Mouse (Mus musculus) megakaryocyte-erythroid progenitor cell, adult 5-6 weeks (primary cell): Measurements from ENCODE around the gene Hivep3. TPM values are rescaled to one million over a fixed set of nuclear protein-coding genes. Genes with fewer than 3 reads are reported as not detected.

Source experiments
- ATAC-seq: replicated peaks from 2 replicates; pipeline ENCODE4 v1.8.0; 2016; ENCODE audit warnings: mild to moderate bottlenecking, inconsistent platforms; ENCODE audit not compliant: severe bottlenecking, poor library complexity, low FRiP score, low TSS enrichment
- total RNA-seq, 2 experiments: library from RNA; stranded (forward) in 1 of 2; stranded (reverse) in 1 of 2; fragments of 200-1000, 215-1000 nt in 1 of 2; fragments of >200 nt in 1 of 2; fragmentation: Nextera tagmentation in 1 of 2; gene quantifications; 2 replicates each; pipeline ENCODE4 v1.2.3; 2014 to 2017

Hivep3 gene
- total RNA-seq, 2 experiments from 2014 or later, result 2.5 to 2.9 TPM

- no peak for ATAC-seq
Measured at GRCm38 (mm10) chr4:119987376-119988087, 253.9 kb downstream of the Hivep3 start.

DNA sequence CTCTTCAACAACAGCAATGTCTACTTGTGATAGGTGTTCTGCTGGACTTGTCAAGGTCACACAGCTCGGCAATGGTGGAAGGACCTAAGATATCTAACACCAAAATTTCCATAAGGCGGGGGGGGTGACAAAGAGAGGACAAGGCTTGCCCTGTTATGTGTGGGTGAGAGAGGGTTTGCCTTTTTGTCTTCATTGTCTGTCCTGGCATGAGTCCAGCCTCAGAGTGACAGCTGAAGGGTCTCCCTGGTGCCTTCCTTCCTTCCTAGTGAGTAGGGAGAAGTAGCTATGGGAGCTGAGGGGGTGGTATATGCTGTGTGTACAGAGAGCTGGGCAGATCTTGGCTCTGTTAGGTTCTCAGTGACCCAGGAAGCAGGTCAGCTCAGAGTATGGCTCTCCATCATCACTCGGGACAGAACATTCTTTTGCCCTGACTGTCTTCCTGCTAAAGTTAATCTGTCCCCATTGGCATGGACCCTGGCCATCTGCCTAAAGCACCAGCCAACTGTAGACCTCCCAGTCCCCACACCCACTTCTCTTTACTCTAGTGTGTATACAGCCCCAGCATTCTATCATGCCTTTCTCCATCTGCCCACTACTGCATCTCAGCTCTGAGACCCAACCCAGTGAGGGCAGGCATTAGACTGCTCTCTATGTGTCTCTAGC, 255.6 kb downstream of the Hivep3 start:
- ATAC-seq, result no peak

GRCm38 (mm10) chr4:119990346-119990745, 256.8 kb downstream of the Hivep3 start:
- no peak for ATAC-seq

DNA sequence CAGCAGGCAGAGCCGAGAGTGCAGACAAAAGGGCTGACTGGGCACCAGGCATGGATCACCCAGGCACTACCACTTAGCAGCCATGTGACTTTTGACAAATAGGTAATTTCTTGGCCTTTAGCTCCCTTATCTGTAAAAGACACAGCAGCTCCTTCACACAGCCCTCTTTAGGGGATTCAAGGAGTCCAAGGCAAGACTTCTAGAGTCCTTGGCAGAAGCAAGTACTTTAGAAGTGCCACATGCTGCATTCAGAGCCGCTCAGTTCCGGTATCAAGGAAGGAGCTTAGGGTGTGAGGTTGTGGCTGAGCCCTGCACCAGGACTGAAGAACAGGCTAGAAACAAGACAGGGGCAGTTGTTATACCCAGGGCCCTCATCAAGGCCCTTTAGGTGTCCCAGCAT, 257.3 kb downstream of the Hivep3 start:
- no peak for ATAC-seq

DNA sequence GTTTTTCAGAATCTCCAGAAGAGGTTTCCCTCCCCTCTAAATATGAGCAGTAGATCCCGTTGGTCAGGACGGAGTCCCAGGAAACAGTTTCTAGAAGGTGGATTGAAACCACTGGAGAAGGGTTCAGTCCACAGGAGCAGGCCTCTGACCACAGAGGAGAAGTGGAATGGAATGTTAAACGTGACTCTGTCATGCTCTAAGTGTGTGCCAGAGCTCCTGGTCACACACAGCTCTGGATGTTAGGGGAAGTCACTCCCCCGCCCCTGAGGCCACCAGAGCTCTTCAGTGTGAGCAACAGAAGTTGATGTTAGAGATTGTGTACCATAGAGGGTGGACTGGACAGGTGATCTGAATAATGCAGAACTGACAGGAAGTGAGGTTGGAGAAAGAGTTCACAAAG, 258.2 kb downstream of the Hivep3 start:
- ATAC-seq, result no peak

DNA sequence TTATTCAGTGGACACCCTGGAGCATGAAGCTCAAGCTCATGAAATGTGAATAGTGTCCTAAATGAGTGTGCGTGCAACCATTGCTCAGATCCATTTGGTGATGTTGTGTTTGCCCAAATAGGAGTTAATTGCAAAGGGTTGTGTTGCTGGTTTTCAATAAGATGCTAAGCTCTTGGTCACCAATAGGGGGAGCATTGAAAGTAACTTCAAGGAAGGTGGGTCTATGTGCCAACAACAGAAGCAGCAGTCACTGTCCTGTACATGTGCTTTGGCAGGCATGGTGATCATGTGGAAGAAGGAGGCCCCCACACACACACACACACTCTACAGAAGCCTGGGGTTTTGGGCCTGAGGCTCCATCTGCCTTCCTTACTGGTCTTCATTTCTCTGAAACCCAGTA, 262.8 kb downstream of the Hivep3 start:
- ATAC-seq, result no peak

- ATAC-seq, result no peak
Measured at GRCm38 (mm10) chr4:119997351-119997750, 263.8 kb downstream of the Hivep3 start.

DNA sequence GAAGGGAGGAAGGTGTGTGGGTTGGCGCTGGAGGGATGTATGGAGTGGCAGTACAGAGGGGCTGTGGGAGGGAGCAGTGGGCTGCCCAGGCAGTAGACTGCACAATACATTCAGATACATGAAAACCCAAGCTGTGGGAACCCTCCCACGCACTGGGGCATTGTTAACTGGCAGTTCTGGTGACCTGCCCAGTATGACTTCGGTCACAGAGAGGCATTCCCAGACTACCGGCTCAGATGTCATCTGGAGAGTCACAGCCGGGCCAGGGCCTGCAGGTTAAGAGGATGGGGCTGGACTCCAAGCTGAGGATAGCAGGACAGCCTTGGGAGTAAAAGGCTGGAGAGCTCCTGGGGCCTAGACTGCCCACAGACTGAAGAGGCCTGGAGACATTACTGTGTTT, 265.3 kb downstream of the Hivep3 start:
- ATAC-seq, result no peak

DNA sequence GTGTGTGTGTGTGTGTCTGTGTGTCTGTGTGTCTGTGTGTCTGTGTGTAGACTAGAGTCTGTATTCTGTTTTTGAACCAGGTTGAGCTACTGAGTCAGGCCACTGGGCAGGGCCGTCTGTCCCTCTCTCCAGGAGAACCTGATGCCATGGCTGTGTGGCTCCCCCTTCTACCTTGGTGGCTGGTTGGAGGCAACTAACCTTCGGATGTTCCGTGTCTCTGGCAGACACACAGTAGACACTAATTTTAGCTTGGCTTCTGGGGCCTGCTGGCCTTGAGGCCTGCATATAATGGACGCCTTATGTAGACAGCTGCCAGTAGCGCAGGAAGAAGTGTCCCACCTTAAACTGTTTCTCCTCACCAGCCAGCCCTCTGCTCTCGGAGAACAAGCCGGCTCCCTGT, 267.3 kb downstream of the Hivep3 start:
- ATAC-seq, result no peak

- ATAC-seq, result no peak
Measured at GRCm38 (mm10) chr4:120003006-120003405, 269.4 kb downstream of the Hivep3 start.

DNA sequence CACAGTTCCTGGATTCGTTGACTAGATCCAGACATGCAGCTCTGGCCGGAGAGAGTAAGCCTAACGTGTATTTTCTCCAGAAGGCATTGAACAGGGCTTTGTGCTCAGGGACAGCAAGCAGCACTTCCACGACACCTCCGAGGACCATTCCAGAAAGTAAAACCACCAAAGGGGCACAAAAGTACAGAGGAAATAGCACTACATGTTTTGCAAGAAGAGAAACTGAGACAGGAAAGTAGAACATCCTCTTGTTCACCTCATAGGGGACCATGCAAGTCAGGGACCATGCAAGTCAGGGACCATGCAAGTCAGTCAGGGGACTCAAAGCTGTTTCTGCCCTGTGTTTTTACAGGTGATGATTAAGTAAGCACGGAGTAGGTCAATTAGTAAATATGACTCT, 272.5 kb downstream of the Hivep3 start:
- no peak for ATAC-seq

DNA sequence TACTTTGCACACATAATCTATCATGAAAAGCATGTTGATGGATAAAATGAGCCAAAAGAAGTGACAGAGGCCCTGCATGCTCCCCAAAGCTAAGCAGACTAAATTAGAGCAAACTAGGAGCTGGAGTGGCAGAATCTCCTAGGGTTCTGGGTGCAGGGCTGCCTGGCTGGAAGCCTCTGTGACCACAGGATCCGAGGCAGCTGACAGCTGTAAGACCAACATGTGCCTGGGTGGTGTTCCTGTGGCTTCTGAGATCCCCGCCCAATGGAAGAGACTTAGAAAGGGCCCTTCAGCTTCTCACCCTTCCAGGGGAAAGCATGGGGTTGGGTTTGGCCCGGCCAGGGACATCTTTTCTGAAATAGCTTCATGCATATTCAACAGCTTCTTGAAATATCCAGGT, 274.3 kb downstream of the Hivep3 start:
- no peak for ATAC-seq

DNA sequence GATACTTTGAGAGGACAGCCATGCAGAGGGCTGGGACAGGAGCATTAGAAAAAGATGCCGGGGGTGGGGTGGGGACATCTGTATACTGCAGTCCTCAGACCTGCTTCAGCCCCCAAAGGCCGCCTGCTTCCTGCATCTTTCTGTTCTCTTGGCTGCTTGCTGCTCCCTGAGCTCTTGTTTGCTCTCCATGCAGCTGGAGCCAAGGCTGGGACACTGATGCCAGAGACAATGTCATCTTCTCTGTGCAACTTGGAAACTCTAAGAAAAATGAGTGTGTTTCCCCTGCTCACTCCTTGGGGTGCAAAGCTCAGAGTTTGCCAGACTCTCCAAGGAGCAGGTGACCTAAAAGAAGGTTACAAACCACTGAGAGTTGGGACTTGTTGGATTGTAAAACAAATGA, 275.6 kb downstream of the Hivep3 start:
- no peak for ATAC-seq

- ATAC-seq, result no peak
Measured at GRCm38 (mm10) chr4:120011788-120012187, 278.2 kb downstream of the Hivep3 start.

GRCm38 (mm10) chr4:120012891-120013290, 279.3 kb downstream of the Hivep3 start:
- no peak for ATAC-seq

DNA sequence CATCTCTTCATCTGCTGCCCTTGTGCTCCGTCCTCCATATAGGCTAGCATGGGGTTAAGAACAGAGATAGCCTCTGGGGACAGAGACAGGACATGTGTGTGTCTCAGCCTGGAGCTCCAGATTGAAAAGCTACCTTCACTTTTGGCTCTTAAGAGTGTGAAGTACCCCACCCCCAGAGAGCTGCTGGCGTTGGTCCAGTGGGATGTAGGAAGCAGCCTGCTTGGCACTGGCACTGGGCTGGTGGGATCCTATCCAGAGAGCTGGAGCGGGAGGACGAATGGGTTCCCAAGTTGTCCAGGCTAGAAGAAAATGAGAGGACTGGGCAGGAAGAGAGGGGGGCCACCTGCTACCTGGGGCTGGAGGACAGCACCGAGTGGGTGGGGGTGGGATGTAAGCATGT, 284.8 kb downstream of the Hivep3 start:
- ATAC-seq, result no peak

- ATAC-seq, result no peak
Measured at GRCm38 (mm10) chr4:120022392-120022791, 288.8 kb downstream of the Hivep3 start.

DNA sequence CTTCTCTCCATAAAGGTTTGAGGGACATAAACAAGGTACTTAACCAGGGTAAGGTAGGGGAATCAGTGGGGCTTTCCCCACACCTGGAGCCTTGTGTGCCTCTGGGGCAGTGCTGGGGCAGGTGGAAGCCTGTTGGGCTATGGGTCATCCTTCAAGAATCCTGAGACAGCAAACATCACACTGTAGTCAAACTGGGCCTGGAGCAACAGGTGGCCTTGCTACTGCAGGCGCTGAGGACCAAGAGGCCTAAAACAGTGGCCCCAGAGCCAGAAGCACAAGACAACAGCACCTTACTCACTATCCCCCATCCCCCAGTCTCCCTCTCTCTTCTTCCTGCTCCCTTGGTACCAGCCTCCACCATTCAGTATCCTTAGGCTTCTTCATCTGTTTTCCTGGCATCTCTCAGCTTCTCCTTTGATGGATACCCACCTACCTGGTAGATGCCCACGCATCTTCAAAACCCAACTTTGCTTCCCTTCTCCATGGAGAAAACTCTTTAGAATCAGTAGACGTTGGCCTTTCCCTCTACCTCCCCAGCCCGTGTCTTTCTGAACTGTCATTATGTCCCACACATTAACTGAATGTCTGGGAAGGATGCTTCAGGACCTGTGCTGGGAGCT, 289.7 kb downstream of the Hivep3 start:
- no peak for ATAC-seq

DNA sequence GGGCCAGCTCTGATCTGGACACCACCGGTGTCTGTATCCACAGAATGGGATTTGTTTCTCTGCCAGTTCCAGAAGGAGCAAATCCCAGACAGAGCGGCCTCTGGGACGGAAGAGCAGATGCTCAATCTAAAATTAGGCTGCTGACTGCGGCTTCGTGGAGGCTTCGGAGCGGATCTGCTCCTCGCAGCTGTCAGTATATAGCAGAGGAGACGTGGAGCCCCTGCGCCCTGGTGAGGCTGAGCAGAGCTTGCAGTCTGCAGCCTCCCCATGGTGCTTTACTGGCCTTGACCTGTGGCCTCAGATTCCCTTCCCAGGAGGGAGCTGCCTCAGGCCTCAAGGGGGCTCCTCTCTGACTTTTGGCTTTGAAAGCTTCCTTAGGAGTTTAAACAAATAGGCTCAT, 290.5 kb downstream of the Hivep3 start:
- ATAC-seq, result no peak

- ATAC-seq, result no peak
Measured at GRCm38 (mm10) chr4:120027671-120028070, 294.1 kb downstream of the Hivep3 start.

GRCm38 (mm10) chr4:120029937-120030336, 296.4 kb downstream of the Hivep3 start:
- no peak for ATAC-seq
